Mouse (Mus musculus) liver, postnatal 0 days (tissue): ENCODE measurements at regions not wholly inside any gene's neighbourhood (a gene's known extent, or its start where the extent isn't known, plus 50 kb on each side); places are given as distances from the start of the nearest gene placed in this dataset.

Experiments
- CTCF ChIP-seq: sonication (generic); IDR thresholded peaks from 2 replicates; pipeline ENCODE4 v1.5.1; 2016; ENCODE audit warnings: antibody characterized with exemption, low read depth
- EP300 ChIP-seq: IDR thresholded peaks from 2 replicates; pipeline ENCODE4 v1.6.1; 2016; ENCODE audit warnings: antibody characterized with exemption, low read depth, mild to moderate bottlenecking

DNA sequence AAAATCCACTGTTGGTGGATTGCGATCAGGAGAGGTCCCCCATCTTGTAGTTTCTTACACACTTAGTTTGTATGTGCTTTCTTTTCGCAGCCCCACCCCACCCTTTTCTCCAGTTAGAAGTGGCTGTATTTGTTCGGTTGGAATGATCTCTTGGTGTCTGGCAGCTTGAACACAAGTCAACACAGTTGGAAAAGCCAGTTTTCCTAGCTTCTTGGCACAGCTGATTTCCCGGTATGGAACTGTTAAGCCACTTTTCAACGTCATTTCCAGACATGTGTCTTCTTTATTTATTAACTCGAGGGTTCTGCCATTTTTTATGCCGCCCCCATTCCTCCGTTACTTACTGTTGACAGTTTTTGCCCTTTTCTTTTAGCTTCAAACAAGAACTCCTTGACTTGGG lies 259.2 kb downstream of the Enc1 start:
- TF ChIP-seq CTCF (no peak), EP300 (no peak)
